Mouse (Mus musculus) bone marrow macrophage, adult 2 months (primary cell): ENCODE results near the gene St3gal3.

Experiments
- CTCF ChIP-seq: IDR thresholded peaks from 2 replicates; pipeline ENCODE4 v1.5.1; 2012; ENCODE audit warnings: low read depth, mild to moderate bottlenecking, low read length, moderate library complexity
- POLR2A ChIP-seq: IDR thresholded peaks from 2 replicates; pipeline ENCODE4 v1.6.1; 2012; ENCODE audit warnings: mild to moderate bottlenecking, low read depth, low read length, borderline replicate concordance

GRCm38 (mm10) chr4:118044510-118044909 is 90.2 kb downstream of the St3gal3 start:
- no peak for TF ChIP-seq POLR2A
- no peak for TF ChIP-seq CTCF
